Mouse (Mus musculus) adrenal gland, adult 10 weeks (tissue): ENCODE data around the gene Scgb1b2. TPM values are rescaled to one million over a fixed set of nuclear protein-coding genes. Genes with fewer than 3 reads are reported as not detected.

Experiments
- polyA plus RNA-seq: library from polyadenylated mRNA; stranded (reverse); fragments of 350-450 nt; fragmentation: Illumina TruSeq; extraction: RNeasy Lipid Tissue Mini Kit (QIAGEN cat#74804); gene quantifications from one replicate; pipeline ENCODE4 v1.2.3, GENCODE M21; 2014; ENCODE audit warnings: low read depth, low replicate concordance

The Scgb1b2 gene
- polyA plus RNA-seq, result not detected

DNA sequence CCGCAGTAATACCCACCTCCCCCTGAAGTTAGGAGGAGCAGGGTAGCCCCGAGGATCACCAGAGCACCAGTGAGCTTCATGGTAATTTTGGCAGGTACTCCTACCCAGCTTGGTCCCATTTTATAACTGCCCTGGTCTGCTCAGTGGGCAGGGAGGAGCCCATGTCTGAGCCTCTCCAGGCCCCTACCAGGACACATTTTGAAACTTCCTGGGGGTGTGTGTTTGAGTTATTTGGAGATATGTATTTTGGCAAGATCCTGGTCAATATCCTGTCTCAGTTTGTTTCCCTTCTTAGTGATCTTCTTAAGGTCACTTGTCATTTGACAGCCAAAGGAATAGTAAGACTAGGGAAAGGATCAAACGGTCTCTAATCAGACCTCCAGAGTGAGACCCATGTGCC, at the start of gene Scgb1b2:
Gene Scgb1b2, minus strand, starts transcription at position 101 of the 400 bp plus-strand sequence.

DNA sequence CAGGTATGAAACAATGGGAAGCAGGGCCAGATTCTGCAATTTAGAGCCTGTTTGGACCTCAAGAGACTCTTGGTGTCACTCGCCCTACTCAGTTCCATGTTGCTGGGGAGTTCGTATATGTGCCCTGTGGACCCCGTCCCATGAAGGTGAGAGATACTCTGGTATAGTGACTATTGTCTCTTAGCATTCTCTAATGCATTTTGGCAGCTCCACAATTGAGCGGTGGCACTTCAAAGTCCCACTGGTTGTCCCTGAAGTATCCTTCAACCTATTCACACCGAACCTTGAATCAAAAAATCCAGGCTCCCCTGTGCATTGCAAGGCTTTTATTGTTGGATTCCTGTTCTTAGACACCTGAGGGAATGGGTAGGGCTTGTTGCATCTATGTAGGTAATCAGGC, 1.4 kb downstream of the Scgb1b2 start, which contains the start of gene Scgb2b2:
Gene Scgb2b2, plus strand, starts transcription at position 301 of the 400 bp plus-strand sequence.

Other genes with a start within 250 kb of the Scgb1b2 start
- gene Fxyd5, start 249.3 kb downstream of the Scgb1b2 start, polyA plus RNA-seq, result 5.8 TPM
- not detected for gene Fxyd7, start 240.4 kb downstream of the Scgb1b2 start, polyA plus RNA-seq
- 4.9 TPM for gene Fxyd1, start 234.6 kb downstream of the Scgb1b2 start, polyA plus RNA-seq
- 0.23 TPM for gene Lgi4, start 232.5 kb downstream of the Scgb1b2 start, polyA plus RNA-seq
- not detected for gene Fxyd3, start 215.1 kb downstream of the Scgb1b2 start, polyA plus RNA-seq
- not detected for gene Hpn, start 176.5 kb downstream of the Scgb1b2 start, polyA plus RNA-seq
- 0.64 TPM for gene Scn1b, start 164.8 kb downstream of the Scgb1b2 start, polyA plus RNA-seq
- gene Gramd1a, start 135.9 kb downstream of the Scgb1b2 start, polyA plus RNA-seq, result 6.1 TPM
- gene Scgb2b2, start 1.3 kb downstream of the Scgb1b2 start, polyA plus RNA-seq, result not detected
- gene Scgb2b3, start 70.3 kb upstream of the Scgb1b2 start, polyA plus RNA-seq, result not detected
- not detected for gene Scgb1b3, start 83.8 kb upstream of the Scgb1b2 start, polyA plus RNA-seq